Mouse (Mus musculus): ENCODE measurements around the gene Tent5b.

Gene Tent5b

GRCm38 (mm10) chr4:133479458-133480184 is at the start of gene Tent5b:
TSS of gene Tent5b (plus strand) at chr4:133480132.
- in situ Hi-C loops (cut with MboI; ENCODE audit: unreplicated experiment in 2 of 2), result no loop called here

- in situ Hi-C loops (cut with MboI; ENCODE audit: unreplicated experiment in 2 of 2), result no loop called here
Observed at GRCm38 (mm10) chr4:133431508-133431907, 48.4 kb upstream of the Tent5b start.

GRCm38 (mm10) chr4:133432560-133433171 is 47.3 kb upstream of the Tent5b start:
- in situ Hi-C loops (cut with MboI; ENCODE audit: unreplicated experiment in 2 of 2), result no loop called here

- in situ Hi-C loops (cut with MboI; ENCODE audit: unreplicated experiment in 2 of 2), result no loop called here
Observed at GRCm38 (mm10) chr4:133435921-133436320, 44.0 kb upstream of the Tent5b start.

GRCm38 (mm10) chr4:133439460-133440376 is 40.2 kb upstream of the Tent5b start:
- in situ Hi-C loops (cut with MboI; ENCODE audit: unreplicated experiment in 2 of 2), result no loop called here

- in situ Hi-C loops (cut with MboI; ENCODE audit: unreplicated experiment in 2 of 2), result no loop called here
Observed at GRCm38 (mm10) chr4:133440377-133440795, 39.5 kb upstream of the Tent5b start.

- in situ Hi-C loops (cut with MboI; ENCODE audit: unreplicated experiment in 2 of 2), result no loop called here
Observed at GRCm38 (mm10) chr4:133442194-133442593, 37.7 kb upstream of the Tent5b start.

GRCm38 (mm10) chr4:133443085-133443484 is 36.8 kb upstream of the Tent5b start:
- in situ Hi-C loops (cut with MboI; ENCODE audit: unreplicated experiment in 2 of 2), result no loop called here

GRCm38 (mm10) chr4:133445727-133446126 is 34.2 kb upstream of the Tent5b start:
- in situ Hi-C loops (cut with MboI; ENCODE audit: unreplicated experiment in 2 of 2), result no loop called here

GRCm38 (mm10) chr4:133447366-133447765 is 32.6 kb upstream of the Tent5b start:
- in situ Hi-C loops (cut with MboI; ENCODE audit: unreplicated experiment in 2 of 2), result no loop called here

- in situ Hi-C loops (cut with MboI; ENCODE audit: unreplicated experiment in 2 of 2), result no loop called here
Observed at GRCm38 (mm10) chr4:133447967-133448366, 32.0 kb upstream of the Tent5b start.

- in situ Hi-C loops (cut with MboI; ENCODE audit: unreplicated experiment in 2 of 2), result no loop called here
Observed at GRCm38 (mm10) chr4:133448708-133449388, 31.1 kb upstream of the Tent5b start.

GRCm38 (mm10) chr4:133449726-133450125 is 30.2 kb upstream of the Tent5b start:
- in situ Hi-C loops (cut with MboI; ENCODE audit: unreplicated experiment in 2 of 2), result loop anchor here (5.0 kb wide), 2 partner anchors 37 to 142 kb away; no protein-coding TSS in a partner anchor

GRCm38 (mm10) chr4:133451536-133451935 is 28.4 kb upstream of the Tent5b start:
- in situ Hi-C loops (cut with MboI; ENCODE audit: unreplicated experiment in 2 of 2), result loop anchor here (5.0 kb wide), 2 partner anchors 39 to 144 kb away; no protein-coding TSS in a partner anchor

- in situ Hi-C loops (cut with MboI; ENCODE audit: unreplicated experiment in 2 of 2), result loop anchor here (5.0 kb wide), 2 partner anchors 40 to 145 kb away; no protein-coding TSS in a partner anchor
Observed at GRCm38 (mm10) chr4:133452433-133452832, 27.5 kb upstream of the Tent5b start.

GRCm38 (mm10) chr4:133458044-133458443 is 21.9 kb upstream of the Tent5b start:
- in situ Hi-C loops (cut with MboI; ENCODE audit: unreplicated experiment in 2 of 2), result loop anchor here in 1 of 2 experiments (5.0 kb wide), 1 partner anchor 36 kb away; no protein-coding TSS in a partner anchor

GRCm38 (mm10) chr4:133460006-133460405 is 19.9 kb upstream of the Tent5b start:
- in situ Hi-C loops (cut with MboI; ENCODE audit: unreplicated experiment in 2 of 2), result no loop called here

GRCm38 (mm10) chr4:133460796-133461325 is 19.1 kb upstream of the Tent5b start:
- in situ Hi-C loops (cut with MboI; ENCODE audit: unreplicated experiment in 2 of 2), result no loop called here

- in situ Hi-C loops (cut with MboI; ENCODE audit: unreplicated experiment in 2 of 2), result no loop called here
Observed at GRCm38 (mm10) chr4:133461362-133461761, 18.6 kb upstream of the Tent5b start.

- in situ Hi-C loops (cut with MboI; ENCODE audit: unreplicated experiment in 2 of 2), result no loop called here
Observed at GRCm38 (mm10) chr4:133463184-133463583, 16.7 kb upstream of the Tent5b start.
